8 mouse cellular contexts compared by ENCODE assay signal in the genomic region with DNA sequence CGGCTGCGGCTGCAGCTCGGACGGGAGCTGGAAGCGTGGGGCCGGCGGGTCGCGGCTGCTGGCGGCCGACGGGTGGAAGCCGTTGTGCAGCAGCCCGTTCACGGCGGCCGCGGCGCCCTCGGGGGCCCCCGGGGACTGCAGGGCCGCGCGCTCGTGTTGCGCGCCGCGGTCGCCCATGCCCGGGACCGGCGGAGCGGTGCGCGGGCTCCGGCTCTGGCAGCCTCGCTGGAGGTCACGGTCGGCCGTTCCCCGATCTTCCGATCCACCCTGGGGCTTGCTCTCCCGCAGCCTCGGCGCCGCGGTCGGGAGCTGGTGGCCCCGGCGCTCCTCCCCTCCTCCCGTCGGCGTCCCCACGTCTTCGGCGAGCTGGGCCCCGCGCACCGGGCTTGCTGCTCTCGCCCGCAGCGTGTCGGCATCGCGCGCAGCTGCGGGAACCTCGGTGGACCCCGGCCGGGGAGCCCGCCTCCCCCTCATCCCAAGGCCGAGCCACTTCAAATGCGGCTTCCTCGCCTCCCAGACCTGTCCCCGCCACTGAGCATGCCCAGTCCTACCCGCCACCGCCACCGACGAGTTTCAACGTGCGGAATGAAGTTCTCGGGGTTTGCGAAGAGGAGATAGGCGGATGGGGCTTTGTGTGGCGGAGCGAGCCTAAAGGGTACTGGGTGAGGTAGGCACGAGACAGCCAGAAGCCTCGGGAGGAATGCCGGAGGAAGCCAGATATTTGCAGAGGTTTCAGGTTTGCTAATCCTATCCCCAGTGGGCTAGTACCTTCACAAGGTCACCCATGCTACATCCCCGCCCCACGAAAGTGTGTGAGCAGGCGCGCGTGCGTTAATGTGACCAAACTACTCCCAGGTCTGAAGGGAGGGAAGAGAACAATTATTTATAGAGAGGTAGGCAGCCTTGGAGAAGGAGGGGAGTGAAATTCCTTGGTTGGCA. TPM values are rescaled to one million over a fixed set of nuclear protein-coding genes. Genes with fewer than 3 reads are reported as not detected.
DNase-seq lines count a peak whose midpoint lies in the region.

A gene (minus strand): TSS at position 853 of the 939 bp plus-strand sequence.

- H3K9me3 ChIP-seq in megakaryocyte, embryonic 14.5 days, result no peaks in the 10 kb centered on the region

- peak within 1 kb of the TSS; percentile 97 for H3K4me3 ChIP-seq in megakaryocyte, embryonic 14.5 days (replicated peaks)

- peaks cover 38% of the 10 kb centered on the region for H3K4me1 ChIP-seq in megakaryocyte, embryonic 14.5 days

- H3K36me3 ChIP-seq in megakaryocyte, embryonic 14.5 days (replicated peaks; ENCODE audit: low read length), result peaks cover 4% of the 10 kb centered on the region

- H3K27me3 ChIP-seq in megakaryocyte, embryonic 14.5 days (replicated peaks), result no peaks in the 10 kb centered on the region

- DNase-seq in WW6 (ENCODE audit: low read depth, low spot score), result peak; percentile 47
- DNase-seq in cerebellum, postnatal 25 days, result peak; percentile 81 to 82
- peak; percentile 17 to 29 for DNase-seq in gastrocnemius, adult 8-10 months (ENCODE audit: low spot score in 2 of 2)
- peak; percentile 66 for DNase-seq in induced T-regulatory cell, adult 2 months (ENCODE audit: low read depth)
- peak; percentile 33 to 79 for DNase-seq in left cerebral cortex, adult 9 months (ENCODE audit: low spot score in 2 of 2)
- DNase-seq in right cerebral cortex, postnatal 25 days, result peak; percentile 83
- DNase-seq in urinary bladder, postnatal 36 days (ENCODE audit: low spot score in 2 of 2), result peak; percentile 55 to 69

RNA-seq across cellular contexts. Expression of the gene that starts here (rescaled TPM):
- total RNA-seq in gastrocnemius, adult 8-10 months (2022), result 10 to 100 TPM in 2 of 4 experiments, 1 to 10 TPM in 2; 8.6 to 13.8 (median 10.0) TPM
- polyA plus RNA-seq in megakaryocyte, embryonic 14.5 days (2012; ENCODE audit: insufficient read depth, low replicate concordance), result 0.79 and 1.5 TPM in 2 replicates

Comparison
In these comparisons a context has a peak if more than half of its experiments do, and no peak if none do; other contexts are left out.
1. Peak in every context shown above with its lines: DNase-seq and H3K4me3 ChIP-seq.
2. DNase-seq: peak in every context shown above with its lines; median percentile 83 in right cerebral cortex, postnatal 25 days; 82 in cerebellum, postnatal 25 days; 66 in induced T-regulatory cell, adult 2 months; 62 in urinary bladder, postnatal 36 days; 56 in left cerebral cortex, adult 9 months; 47 in WW6; 23 in gastrocnemius, adult 8-10 months.